ENCODE assay signal across 18 mouse cellular contexts in the genomic region with DNA sequence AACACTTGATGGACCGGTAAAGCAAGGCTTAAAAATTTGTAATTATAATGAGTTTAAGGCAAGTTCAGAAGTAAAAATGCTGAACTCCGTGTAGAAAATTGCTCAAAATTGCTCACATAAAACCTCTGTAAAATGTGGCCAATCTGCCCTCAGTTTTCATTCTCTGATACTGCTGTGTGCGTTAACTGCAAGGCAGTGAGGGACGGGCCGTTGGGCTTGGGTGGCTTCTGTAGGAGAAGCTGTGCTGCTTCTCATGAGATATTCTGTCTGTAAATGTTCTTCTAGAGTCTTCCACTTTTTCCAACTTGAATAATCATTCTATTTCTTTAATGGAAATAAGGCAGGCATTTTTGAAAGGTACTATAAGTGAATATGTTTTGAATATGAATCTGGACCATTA. TPM values are rescaled to one million over a fixed set of nuclear protein-coding genes. Genes with fewer than 3 reads are reported as not detected.
DNase-seq lines count a peak whose midpoint lies in the region; ATAC-seq lines count a peak whose summit lies in the region.
"Had no signal": no experiment of that assay in that cellular context is flagged by ENCODE, and none has a peak within 500 bp of the region (broad histone marks: within the 10 kb centered on the region; RNA-seq: fewer than 3 reads in every experiment).

No protein-coding gene starts in this region.

- H3K4me3 ChIP-seq in heart, embryonic 12.5 days = no peak overlapping the region
- no peak overlapping the region for H3K4me3 ChIP-seq in kidney, embryonic 15.5 days (replicated peaks)
- H3K4me3 ChIP-seq in intestine, embryonic 15.5 days (replicated peaks) = no peak overlapping the region
- peak overlapping the region; percentile 54 for H3K4me3 ChIP-seq in liver, embryonic 16.5 days (ENCODE audit: low read depth, low read length)
- H3K4me3 ChIP-seq: embryonic facial prominence, embryonic 15.5 days; forebrain, embryonic 13.5 days; hindbrain, embryonic 13.5 days; left cerebral cortex, adult 2 months; limb, embryonic 12.5 days had no signal

- H3K27me3 ChIP-seq in heart, embryonic 12.5 days (replicated peaks) = no peaks in the 10 kb centered on the region
- no peaks in the 10 kb centered on the region for H3K27me3 ChIP-seq in kidney, embryonic 15.5 days
- H3K27me3 ChIP-seq in intestine, embryonic 15.5 days (replicated peaks) = no peaks in the 10 kb centered on the region
- no peaks in the 10 kb centered on the region for H3K27me3 ChIP-seq in liver, embryonic 16.5 days (ENCODE audit: control insufficient read depth, insufficient read depth, low read depth, low read length)
- H3K27me3 ChIP-seq: embryonic facial prominence, embryonic 15.5 days; forebrain, embryonic 13.5 days; hindbrain, embryonic 13.5 days; limb, embryonic 12.5 days had no signal

- no peak overlapping the region for H3K9ac ChIP-seq in heart, embryonic 12.5 days
- H3K9ac ChIP-seq in kidney, embryonic 15.5 days = no peak overlapping the region
- H3K9ac ChIP-seq in intestine, embryonic 15.5 days = no peak overlapping the region
- peak overlapping the region; percentile 71 for H3K9ac ChIP-seq in liver, embryonic 16.5 days (ENCODE audit: low read depth, low read length)
- H3K9ac ChIP-seq: embryonic facial prominence, embryonic 15.5 days; forebrain, embryonic 13.5 days; hindbrain, embryonic 13.5 days; limb, embryonic 12.5 days had no signal

- no peak for DNase-seq in heart, postnatal 14 days
- no peak for DNase-seq in kidney, adult 9 months
- DNase-seq in spleen, postnatal 10 days (ENCODE audit: low spot score in 2 of 2) = no peak
- DNase-seq: B cell, adult 2 months; cerebellum, adult 18-20 months; kidney, adult 18-20 months; lung, postnatal 36 days; midbrain, embryonic 14.5 days; thymus, postnatal 36 days had no signal

- peaks cover 5% of the 10 kb centered on the region for H3K36me3 ChIP-seq in heart, embryonic 12.5 days
- peaks cover 3% of the 10 kb centered on the region; the same call in 1 of the 2 replicates for H3K36me3 ChIP-seq in kidney, embryonic 15.5 days
- no peaks in the 10 kb centered on the region for H3K36me3 ChIP-seq in intestine, embryonic 15.5 days
- H3K36me3 ChIP-seq in liver, embryonic 16.5 days (ENCODE audit: control insufficient read depth, insufficient read depth) = peaks cover 8% of the 10 kb centered on the region; the same call in 1 of the 2 replicates
- H3K36me3 ChIP-seq: embryonic facial prominence, embryonic 15.5 days; hindbrain, embryonic 13.5 days had no signal

- peak overlapping the region; percentile 97 for H3K27ac ChIP-seq in heart, embryonic 12.5 days (ENCODE audit: poor library complexity, severe bottlenecking)
- H3K27ac ChIP-seq in kidney, embryonic 15.5 days = peak overlapping the region; percentile 37; the same call in 1 of the 2 replicates
- no peak overlapping the region for H3K27ac ChIP-seq in intestine, embryonic 15.5 days
- H3K27ac ChIP-seq in liver, embryonic 16.5 days (ENCODE audit: low read length) = peak overlapping the region; percentile 99
- H3K27ac ChIP-seq: embryonic facial prominence, embryonic 15.5 days; forebrain, embryonic 13.5 days; hindbrain, embryonic 13.5 days; left cerebral cortex, adult 2 months had no signal

- no peaks in the 10 kb centered on the region for H3K9me3 ChIP-seq in heart, embryonic 12.5 days (replicated peaks)
- no peaks in the 10 kb centered on the region for H3K9me3 ChIP-seq in kidney, embryonic 15.5 days (replicated peaks)
- no peaks in the 10 kb centered on the region for H3K9me3 ChIP-seq in intestine, embryonic 15.5 days
- no peaks in the 10 kb centered on the region for H3K9me3 ChIP-seq in liver, embryonic 16.5 days (replicated peaks; ENCODE audit: control insufficient read depth, low read length)
- H3K9me3 ChIP-seq: embryonic facial prominence, embryonic 15.5 days; forebrain, embryonic 13.5 days; hindbrain, embryonic 13.5 days; limb, embryonic 12.5 days had no signal

- 32% methylated on average over 5 of the region's 5 CpGs for WGBS in heart, embryonic 12.5 days
- 55% methylated on average over 5 of the region's 5 CpGs for WGBS in kidney, embryonic 15.5 days
- WGBS in intestine, embryonic 15.5 days = 54% methylated on average over 5 of the region's 5 CpGs
- 19% methylated on average over 5 of the region's 5 CpGs for WGBS in liver, embryonic 16.5 days (ENCODE audit: insufficient replicate concordance)

- intact Hi-C loops in heart, postnatal 14 days (cut with DNase I) = no loop called here

- H3K4me1 ChIP-seq in heart, embryonic 12.5 days (replicated peaks) = peaks cover 66% of the 10 kb centered on the region
- peaks cover 35% of the 10 kb centered on the region for H3K4me1 ChIP-seq in kidney, embryonic 15.5 days
- peaks cover 19% of the 10 kb centered on the region for H3K4me1 ChIP-seq in intestine, embryonic 15.5 days (replicated peaks)
- peaks cover 69% of the 10 kb centered on the region for H3K4me1 ChIP-seq in liver, embryonic 16.5 days (ENCODE audit: control insufficient read depth, low read depth, low read length)

- H3K4me2 ChIP-seq in heart, embryonic 12.5 days = peak overlapping the region; percentile 59; the same call in 1 of the 2 replicates
- no peak overlapping the region for H3K4me2 ChIP-seq in kidney, embryonic 15.5 days
- H3K4me2 ChIP-seq in intestine, embryonic 15.5 days (replicated peaks) = 0 out of 2 replicates have a peak overlapping the region, but pooled peaks have one; percentile 3
- H3K4me2 ChIP-seq in liver, embryonic 16.5 days (ENCODE audit: low read depth, low read length) = peak overlapping the region; percentile 72
- H3K4me2 ChIP-seq: embryonic facial prominence, embryonic 15.5 days; forebrain, embryonic 13.5 days; hindbrain, embryonic 13.5 days; limb, embryonic 12.5 days had no signal

- ATAC-seq in heart, embryonic 12.5 days (ENCODE audit: insufficient number of reproducible peaks, low FRiP score) = no peak
- ATAC-seq in kidney, embryonic 15.5 days (replicated peaks; ENCODE audit: low FRiP score) = no peak
- no peak for ATAC-seq in intestine, embryonic 15.5 days
- no peak for ATAC-seq in liver, embryonic 16.5 days (ENCODE audit: low read depth)
- ATAC-seq: forebrain, embryonic 13.5 days had no signal

RNA-seq across cellular contexts. Expression of a gene that starts 8.6 kb away (rescaled TPM):
- polyA plus RNA-seq in heart, embryonic 12.5 days (2016; fragmentation: Nextera tagmentation; extraction: Ambion mirVana) = 72.6 and 73.2 TPM in 2 replicates
- total RNA-seq in heart, postnatal 14 days (2021) = 10 to 100 TPM; 43.1 to 44.1 TPM
- polyA plus RNA-seq in kidney, embryonic 15.5 days (2015; fragmentation: Nextera tagmentation; extraction: Ambion mirVana) = 27.0 and 27.3 TPM in 2 replicates
- polyA plus RNA-seq in intestine, embryonic 15.5 days (2015; fragmentation: Nextera tagmentation; extraction: Ambion mirVana) = 49.0 and 50.4 TPM in 2 replicates
- polyA plus RNA-seq in liver, embryonic 16.5 days (2015; fragmentation: Nextera tagmentation; extraction: Ambion mirVana) = 85.7 and 88.8 TPM in 2 replicates
